Mouse (Mus musculus) liver, embryonic 14.5 days (tissue): ENCODE data around the gene Lmna. TPM values are rescaled to one million over a fixed set of nuclear protein-coding genes. Genes with fewer than 3 reads are reported as not detected.

ENCODE experiments used
- ATAC-seq: fragments of 200-750 bp; cut with Nextera tagmentation; 2 replicates; pipeline ENCODE4 v1.8.0; 2017; ENCODE audit warnings: moderate number of reproducible peaks, mild to moderate bottlenecking, moderate library complexity; ENCODE audit not compliant: insufficient read depth
- DNase-seq, 3 experiments: peaks; one replicate each; pipeline ENCODE4 v3.0.0-alpha.2; 2012 to 2013; ENCODE audit warnings: low read depth in 3 of 3, low spot score in 3 of 3
- H3K27ac ChIP-seq: fragments of 300-500 bp; sonication (generic); 2 replicates; pipeline ENCODE4 v1.5.1; 2014; ENCODE audit warnings: moderate library complexity, mild to moderate bottlenecking, control low read depth, inconsistent platforms
- H3K27me3 ChIP-seq: fragments of 300-500 bp; sonication (generic); 2 replicates; pipeline ENCODE4 v1.6.1; 2014; ENCODE audit warnings: mild to moderate bottlenecking, low read length, moderate library complexity; ENCODE audit not compliant: control insufficient read depth, insufficient read depth
- H3K36me3 ChIP-seq: fragments of 300-500 bp; sonication (generic); replicated peaks from 2 replicates; pipeline ENCODE4 v1.6.1; 2014; ENCODE audit warnings: low read depth; ENCODE audit not compliant: control insufficient read depth, insufficient read depth
- H3K4me1 ChIP-seq, 2 experiments: fragments of 200-500 bp in 1 of 2; fragments of 300-500 bp in 1 of 2; sonication (generic) in 1 of 2; replicated peaks; 2 replicates each; pipeline ENCODE4 v1.6.1; 2012 to 2014; ENCODE audit warnings: antibody characterized with exemption in 1 of 2, inconsistent platforms in 1 of 2, low read length in 1 of 2; ENCODE audit not compliant: control insufficient read depth in 2 of 2, insufficient read depth in 2 of 2
- H3K4me2 ChIP-seq: fragments of 300-500 bp; sonication (generic); 2 replicates; pipeline ENCODE4 v1.6.1; 2014; ENCODE audit warnings: low read depth, mild to moderate bottlenecking, control low read depth, moderate library complexity
- H3K4me3 ChIP-seq, 2 experiments: fragments of 200-500 bp in 1 of 2; fragments of 300-500 bp in 1 of 2; sonication (generic) in 1 of 2; 2 replicates each; pipeline ENCODE4 v1.5.1; 2012 to 2014; ENCODE audit warnings: low read depth in 2 of 2, low read length in 2 of 2, mild to moderate bottlenecking in 2 of 2, control low read depth in 1 of 2, inconsistent platforms in 1 of 2, moderate library complexity in 1 of 2; ENCODE audit not compliant: insufficient read depth in 1 of 2
- H3K9ac ChIP-seq: fragments of 300-500 bp; sonication (generic); replicated peaks from 2 replicates; pipeline ENCODE4 v1.6.1; 2014; ENCODE audit warnings: mild to moderate bottlenecking, control low read depth, moderate library complexity
- H3K9me3 ChIP-seq: fragments of 300-500 bp; sonication (generic); 2 replicates; pipeline ENCODE4 v1.6.1; 2016; ENCODE audit warnings: low read length, mixed read lengths; ENCODE audit not compliant: control insufficient read depth
- CTCF ChIP-seq: IDR thresholded peaks from 2 replicates; pipeline ENCODE4 v1.5.1; 2016; ENCODE audit warnings: antibody characterized with exemption, low read depth, control low read depth
- EP300 ChIP-seq: IDR thresholded peaks from 2 replicates; pipeline ENCODE4 v1.6.1; 2016; ENCODE audit warnings: antibody characterized with exemption, low read depth
- WGBS: fragments of 180-500 bp; shearing (Covaris S2); extraction: QIAGEN DNeasy Blood & Tissue Kit; methylation state at CpG from one replicate; pipeline ENCODE4 v1.1.7; 2014; ENCODE audit not compliant: insufficient replicate concordance; 5-methylcytosine and 5-hydroxymethylcytosine counted together
- polyA plus RNA-seq, 2 experiments: library from polyadenylated mRNA; depleted of rRNA in 1 of 2; stranded (reverse) in 1 of 2; unstranded in 1 of 2; fragments of >200 nt; fragmentation: Nextera tagmentation in 1 of 2; extraction: Ambion mirVana in 1 of 2; gene quantifications; 2 replicates each; pipeline versions ENCODE4 v1.2.1 to v1.2.3; 2012 to 2014

The Lmna gene
- polyA plus RNA-seq, 2 experiments, result 58.7 to 115 TPM

- DNase-seq (peak in 1 of 3 experiments; percentile 59), ATAC-seq (peak; percentile 62; the same call in 1 of the 2 replicates)
- Histone ChIP-seq H3K27me3 (no peaks in the 10 kb centered on the region), H3K9ac (no peak overlapping the region), H3K36me3 (peaks cover 10% of the 10 kb centered on the region), H3K4me3 (no peak overlapping the region), H3K9me3 (no peaks in the 10 kb centered on the region), H3K4me2 (no peak overlapping the region), H3K4me1 (no peaks in the 10 kb centered on the region; a peak in 1 of 4 replicates), H3K27ac (no peak overlapping the region)
- no peak for TF ChIP-seq EP300
- TF ChIP-seq CTCF, result peak; percentile 98
- WGBS, result 1% methylated on average over 8 of the region's 8 CpGs
These were observed 32.0 kb downstream of the Lmna start for GRCm38 (mm10) chr3:88477735-88478134.

- H3K9me3 ChIP-seq, result no peaks in the 10 kb centered on the region
- no peak overlapping the region for H3K4me2 ChIP-seq
- H3K4me1 ChIP-seq, result no peaks in the 10 kb centered on the region; a peak in 1 of 4 replicates
- H3K9ac ChIP-seq, result no peak overlapping the region
- peak in 1 of 3 experiments; percentile 33 for DNase-seq
- H3K36me3 ChIP-seq, result no peaks in the 10 kb centered on the region
- ATAC-seq, result no peak
- 48% methylated on average over 6 of the region's 6 CpGs for WGBS
- TF ChIP-seq EP300 (no peak), CTCF (peak; percentile 48)
- no peak overlapping the region for H3K27ac ChIP-seq
- H3K4me3 ChIP-seq, result no peak overlapping the region
- no peaks in the 10 kb centered on the region for H3K27me3 ChIP-seq
These were observed 33.4 kb downstream of the Lmna start for GRCm38 (mm10) chr3:88476403-88476802.

GRCm38 (mm10) chr3:88473571-88473970 is 36.2 kb downstream of the Lmna start:
- Histone ChIP-seq H3K27me3 (no peaks in the 10 kb centered on the region), H3K4me2 (no peak overlapping the region), H3K27ac (no peak overlapping the region), H3K4me1 (no peaks in the 10 kb centered on the region; a peak in 1 of 4 replicates), H3K4me3 (no peak overlapping the region), H3K36me3 (no peaks in the 10 kb centered on the region), H3K9ac (no peak overlapping the region), H3K9me3 (no peaks in the 10 kb centered on the region)
- TF ChIP-seq CTCF (no peak), EP300 (no peak)
- WGBS, result 82% methylated on average over 1 of the region's 1 CpGs
- ATAC-seq (no peak), DNase-seq (no peak)

- no peaks in the 10 kb centered on the region for H3K9me3 ChIP-seq
- no peaks in the 10 kb centered on the region for H3K36me3 ChIP-seq
- ATAC-seq (no peak), DNase-seq (no peak)
- no peak overlapping the region for H3K4me2 ChIP-seq
- no peaks in the 10 kb centered on the region for H3K27me3 ChIP-seq
- no peaks in the 10 kb centered on the region; a peak in 1 of 4 replicates for H3K4me1 ChIP-seq
- H3K4me3 ChIP-seq, result no peak overlapping the region
- WGBS, result 46% methylated on average over 5 of the region's 5 CpGs
- no peak overlapping the region for H3K9ac ChIP-seq
- TF ChIP-seq EP300, result no peak
- TF ChIP-seq CTCF, result no peak
- H3K27ac ChIP-seq, result no peak overlapping the region
These were observed 36.7 kb downstream of the Lmna start for GRCm38 (mm10) chr3:88473020-88473419.

GRCm38 (mm10) chr3:88470943-88471479 is 38.7 kb downstream of the Lmna start:
- Histone ChIP-seq H3K27me3 (no peaks in the 10 kb centered on the region), H3K4me2 (no peak overlapping the region), H3K9me3 (no peaks in the 10 kb centered on the region), H3K4me1 (peaks cover 0 to 2% of the 10 kb centered on the region in 2 experiments; a peak in 2 of 4 replicates), H3K9ac (no peak overlapping the region), H3K27ac (no peak overlapping the region), H3K4me3 (no peak overlapping the region), H3K36me3 (no peaks in the 10 kb centered on the region)
- 63% methylated on average over 10 of the region's 10 CpGs for WGBS
- TF ChIP-seq CTCF, result no peak
- no peak for TF ChIP-seq EP300
- DNase-seq (no peak), ATAC-seq (peak; percentile 35; the same call in 1 of the 2 replicates)
